Mouse (Mus musculus): ENCODE results near the gene Alox12.

The Alox12 gene

GRCm38 (mm10) chr11:70254931-70255531 lies at the start of gene Alox12:
TSS of gene Alox12 (minus strand) at chr11:70255353.
- DNase-seq (ENCODE audit: low read depth, low spot score), result no peak

- no peak for DNase-seq (ENCODE audit: low read depth, low spot score)
Measured at GRCm38 (mm10) chr11:70302293-70302692, 47.1 kb upstream of the Alox12 start.

GRCm38 (mm10) chr11:70297836-70298454 lies 42.8 kb upstream of the Alox12 start:
- DNase-seq (ENCODE audit: low read depth, low spot score), result peak; percentile 33

- DNase-seq (ENCODE audit: low read depth, low spot score), result no peak
Measured at GRCm38 (mm10) chr11:70297405-70297804, 42.3 kb upstream of the Alox12 start.

DNA sequence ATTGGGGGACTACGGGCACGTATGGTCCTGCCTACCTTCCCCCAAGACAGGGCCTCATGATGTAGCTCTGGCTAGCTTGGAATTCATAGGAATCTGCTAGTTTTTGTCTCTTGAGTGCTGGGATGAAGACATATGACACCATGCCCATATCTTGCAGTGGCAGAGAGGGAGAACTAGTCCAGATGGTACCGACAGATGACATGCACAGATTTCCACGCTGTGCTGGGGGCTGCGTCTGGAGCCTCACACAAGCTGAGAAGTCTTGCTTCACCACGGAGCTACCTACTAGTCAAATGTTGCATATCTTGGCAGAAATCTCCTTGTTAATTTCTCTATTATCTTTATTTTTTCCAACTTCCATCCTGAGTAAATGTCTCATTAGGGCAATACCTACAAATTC lies 38.7 kb upstream of the Alox12 start:
- no peak for DNase-seq (ENCODE audit: low read depth, low spot score)

- DNase-seq (ENCODE audit: low read depth, low spot score), result no peak
Measured at GRCm38 (mm10) chr11:70291235-70291634, 36.1 kb upstream of the Alox12 start.

- no peak for DNase-seq (ENCODE audit: low read depth, low spot score)
Measured at GRCm38 (mm10) chr11:70289236-70289635, 34.1 kb upstream of the Alox12 start.

GRCm38 (mm10) chr11:70288102-70288501 lies 32.9 kb upstream of the Alox12 start:
- DNase-seq (ENCODE audit: low read depth, low spot score), result no peak

GRCm38 (mm10) chr11:70285686-70286085 lies 30.5 kb upstream of the Alox12 start:
- DNase-seq (ENCODE audit: low read depth, low spot score), result no peak

GRCm38 (mm10) chr11:70284757-70285156 lies 29.6 kb upstream of the Alox12 start:
- DNase-seq (ENCODE audit: low read depth, low spot score), result no peak

GRCm38 (mm10) chr11:70283666-70284065 lies 28.5 kb upstream of the Alox12 start:
- DNase-seq (ENCODE audit: low read depth, low spot score), result no peak

- no peak for DNase-seq (ENCODE audit: low read depth, low spot score)
Measured at GRCm38 (mm10) chr11:70280441-70280840, 25.3 kb upstream of the Alox12 start.

GRCm38 (mm10) chr11:70278961-70279360 lies 23.8 kb upstream of the Alox12 start:
- no peak for DNase-seq (ENCODE audit: low read depth, low spot score)

- DNase-seq (ENCODE audit: low read depth, low spot score), result no peak
Measured at GRCm38 (mm10) chr11:70271641-70272040, 16.5 kb upstream of the Alox12 start.

- no peak for DNase-seq (ENCODE audit: low read depth, low spot score)
Measured at GRCm38 (mm10) chr11:70266405-70266804, 11.3 kb upstream of the Alox12 start.

- DNase-seq (ENCODE audit: low read depth, low spot score), result no peak
Measured at GRCm38 (mm10) chr11:70265819-70266218, 10.7 kb upstream of the Alox12 start.

GRCm38 (mm10) chr11:70265252-70265651 lies 10.1 kb upstream of the Alox12 start:
- no peak for DNase-seq (ENCODE audit: low read depth, low spot score)

DNA sequence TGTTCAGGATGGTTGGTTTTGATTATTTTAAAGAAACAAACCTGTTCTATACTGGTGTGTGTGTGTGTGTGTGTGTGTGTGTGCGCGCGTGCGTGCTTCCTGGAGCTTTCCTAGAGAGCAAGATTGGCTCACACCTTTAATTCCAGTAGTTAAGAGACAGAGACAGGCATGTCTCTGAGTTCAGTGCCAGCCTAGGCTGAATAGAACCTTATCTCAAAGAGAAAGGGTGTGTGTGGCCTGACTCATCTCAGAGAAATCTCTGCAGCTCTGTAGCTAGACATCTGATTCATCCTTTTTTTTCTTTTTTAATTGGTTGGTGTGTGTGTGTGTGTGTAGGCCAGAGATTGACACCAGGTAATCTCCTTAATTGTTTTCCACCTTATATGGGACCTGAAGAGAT lies 3.9 kb upstream of the Alox12 start:
- DNase-seq (ENCODE audit: low read depth, low spot score), result no peak

DNA sequence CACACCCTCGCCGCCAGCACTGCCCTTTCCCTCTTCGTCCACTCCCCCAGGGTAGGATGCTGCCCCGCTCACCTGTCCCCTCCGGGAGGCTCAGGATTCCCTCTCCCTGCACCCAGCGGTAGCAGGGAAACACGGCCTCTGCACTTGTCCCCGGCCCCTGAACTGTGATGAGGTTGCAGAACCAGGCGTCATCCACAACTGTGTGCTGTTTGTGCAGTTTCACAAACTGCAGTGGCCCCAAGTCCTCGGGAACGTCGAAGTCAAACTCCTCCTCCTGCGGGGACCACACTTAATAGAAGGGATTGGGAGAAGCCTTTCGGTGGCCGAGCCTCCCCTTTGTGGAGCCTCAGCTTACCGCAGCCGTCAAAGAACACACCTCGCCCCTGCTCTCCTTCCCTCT lies 816 bp downstream of the Alox12 start:
- DNase-seq (ENCODE audit: low read depth, low spot score), result no peak

DNA sequence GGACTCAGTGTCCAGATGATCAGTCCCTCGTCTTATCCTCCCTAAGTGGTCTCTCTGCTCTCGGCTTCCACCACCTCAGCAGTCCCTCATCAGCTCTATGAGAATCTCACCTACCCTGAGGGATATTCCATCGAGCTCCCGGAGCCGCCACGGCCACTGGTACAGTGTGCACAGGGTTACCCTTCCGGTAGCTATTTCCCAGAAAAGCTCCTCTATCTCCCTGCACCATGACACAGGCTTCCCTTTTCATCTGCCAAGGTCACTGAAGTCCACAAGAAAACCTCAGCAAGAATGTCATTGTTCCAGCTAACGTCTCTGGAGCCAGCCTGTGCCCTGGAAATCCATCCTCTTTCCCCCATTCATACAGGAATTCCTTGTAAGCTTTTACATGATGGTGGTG lies 3.3 kb downstream of the Alox12 start:
- DNase-seq (ENCODE audit: low read depth, low spot score), result no peak

DNA sequence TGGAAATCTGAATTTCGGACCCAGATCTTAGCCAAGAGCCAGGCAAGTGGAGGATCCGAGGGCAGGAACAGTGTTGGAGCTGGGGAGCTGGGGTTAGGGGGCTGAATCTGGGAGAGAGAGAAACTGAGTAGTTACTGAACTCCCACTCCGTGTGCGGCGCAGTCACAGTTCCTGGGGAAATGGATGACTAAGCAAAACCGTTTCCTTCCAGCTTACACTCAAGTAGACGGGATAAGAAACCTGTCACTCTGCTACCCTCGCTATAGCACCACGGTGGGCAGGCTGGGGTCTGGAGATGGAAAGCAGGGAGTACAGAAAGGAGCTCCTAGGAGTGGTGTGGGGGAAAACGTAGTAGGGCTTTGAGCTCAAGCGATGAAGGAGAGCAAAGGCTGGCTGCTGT lies 5.0 kb downstream of the Alox12 start:
- DNase-seq (ENCODE audit: low read depth, low spot score), result no peak

- peak; percentile 67 for DNase-seq (ENCODE audit: low read depth, low spot score)
Measured at GRCm38 (mm10) chr11:70247136-70247845, 7.9 kb downstream of the Alox12 start.

GRCm38 (mm10) chr11:70242591-70242990 lies 12.6 kb downstream of the Alox12 start:
- DNase-seq (ENCODE audit: low read depth, low spot score), result no peak

All from A20 (cell line).